Mouse (Mus musculus) mature B cell (primary cell): Measurements from ENCODE around the gene Plppr4.

Experiments used
- in situ Hi-C: fragments of 300-500 bp; cut with MboI; formaldehyde crosslinking; loops from 2 replicates; pipeline ENCODE4 v1.14.3; 2019

Plppr4 gene

DNA sequence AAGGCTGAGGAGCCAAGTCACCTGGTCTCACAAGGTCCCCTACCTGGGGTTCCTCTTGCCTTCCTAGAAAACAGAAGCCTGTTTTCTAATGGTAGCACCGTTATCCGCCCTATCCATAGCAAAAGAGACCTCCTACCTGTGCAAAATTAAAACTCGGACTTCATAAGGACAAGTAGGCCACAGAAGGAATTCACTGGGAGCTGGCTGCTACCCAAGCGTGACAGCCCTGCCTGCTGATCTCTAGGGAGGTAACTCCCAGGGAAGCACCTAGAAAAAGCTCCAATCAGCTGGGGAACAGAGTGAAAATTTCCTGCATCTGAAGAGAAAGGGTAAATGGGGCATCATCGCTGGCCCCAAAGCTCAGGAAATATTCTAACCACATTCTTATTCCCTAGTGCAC is at the start of gene Plppr4:
Gene Plppr4 (minus strand): TSS at position 349 of the 400 bp plus-strand sequence.
- in situ Hi-C loops, result no loop called here

DNA sequence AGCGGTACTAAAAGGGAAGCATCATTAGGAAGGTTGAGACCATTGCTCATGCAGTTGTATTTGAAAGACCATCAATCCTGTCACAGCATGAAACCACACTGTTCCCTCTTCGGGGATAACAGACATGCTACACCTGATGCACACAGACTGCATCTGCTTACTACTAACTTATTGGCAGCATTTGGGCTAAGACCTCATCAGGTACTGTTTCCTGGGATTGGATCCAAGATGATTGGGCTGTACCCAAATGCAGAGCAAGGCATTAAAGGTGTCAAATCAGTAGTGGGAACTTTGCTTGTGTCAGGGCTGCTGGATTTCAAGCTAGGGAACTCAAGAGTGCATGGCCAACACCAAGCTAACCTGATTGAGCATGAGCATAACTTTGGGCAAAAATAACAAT is 45.1 kb upstream of the Plppr4 start:
- in situ Hi-C loops, result no loop called here

DNA sequence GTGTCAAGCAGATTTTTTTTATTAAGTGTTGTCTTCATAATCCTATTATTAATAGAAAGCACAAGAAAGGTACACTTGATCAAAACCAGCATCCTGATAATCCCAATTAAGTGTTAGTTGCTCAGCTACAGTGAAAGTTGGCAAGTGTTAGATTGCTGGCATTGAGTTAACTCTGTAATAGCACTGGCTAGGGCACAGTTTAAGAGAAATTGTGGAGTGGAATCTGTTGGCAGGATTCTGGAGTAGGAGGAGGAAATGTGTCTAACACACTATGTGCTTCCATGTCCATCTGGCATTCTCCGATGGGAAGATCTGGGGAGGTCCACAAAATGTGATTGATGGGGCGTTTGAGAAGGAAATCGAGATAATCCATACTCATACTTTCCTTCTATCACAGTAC is 43.1 kb upstream of the Plppr4 start:
- in situ Hi-C loops, result no loop called here

DNA sequence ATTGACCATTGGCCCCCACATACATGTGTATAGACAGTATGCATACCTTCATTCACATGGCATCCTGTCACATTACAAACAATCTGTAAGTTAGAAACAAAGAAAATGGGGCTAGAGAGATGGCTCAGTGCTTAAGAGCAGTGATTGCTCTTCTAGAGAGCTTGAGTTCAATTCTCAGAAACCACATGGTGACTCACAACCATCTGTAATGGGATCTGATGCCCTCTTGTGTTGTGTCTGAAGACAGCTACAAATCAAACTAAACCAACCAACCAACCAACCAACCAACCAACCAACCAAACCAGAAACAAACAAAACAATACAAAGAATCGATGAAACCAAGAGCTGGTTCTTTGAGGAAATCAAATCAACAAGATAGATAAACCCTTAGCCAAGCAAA is 5.4 kb upstream of the Plppr4 start:
- in situ Hi-C loops, result no loop called here

DNA sequence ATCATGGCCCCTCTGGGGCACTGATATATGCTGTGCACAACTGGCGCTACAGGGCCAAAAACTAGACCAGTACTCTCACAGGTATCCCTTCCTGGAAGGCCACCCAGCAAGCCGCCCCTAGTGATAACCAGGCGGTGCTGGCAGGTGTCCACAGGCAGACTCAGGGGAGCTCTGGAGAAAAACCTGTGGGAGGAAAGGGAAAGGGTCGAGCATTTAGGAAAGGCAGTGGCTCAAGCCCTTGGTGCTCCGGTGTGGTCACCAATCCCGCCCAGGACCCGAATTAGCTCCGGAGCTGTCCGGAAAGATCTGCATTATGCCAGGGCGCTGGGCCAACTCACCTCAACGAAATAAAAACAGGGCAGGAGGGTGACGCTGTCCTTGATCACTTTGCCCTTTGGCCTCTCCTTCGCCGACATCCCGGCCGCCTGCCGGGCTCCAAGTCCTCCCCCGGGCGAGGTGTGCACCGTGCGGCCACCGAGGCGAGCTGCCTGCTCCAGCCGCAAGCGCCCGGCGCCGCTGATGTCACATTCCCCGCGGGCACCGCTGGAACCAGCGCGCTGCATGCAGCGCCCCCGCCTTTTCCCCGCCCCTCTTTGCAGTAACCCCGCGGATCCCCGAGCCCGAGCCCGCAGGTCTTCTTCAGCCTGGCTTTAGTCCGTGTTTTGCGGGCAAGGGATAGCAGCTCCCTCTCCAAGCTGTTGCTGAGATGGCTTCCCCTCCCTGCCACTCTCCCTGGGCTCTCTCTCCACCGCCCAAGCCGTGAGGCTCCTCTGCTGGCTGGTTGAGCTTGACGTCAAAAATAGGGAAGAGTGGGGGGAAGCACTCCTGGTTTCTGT is 772 bp downstream of the Plppr4 start:
- in situ Hi-C loops, result no loop called here

DNA sequence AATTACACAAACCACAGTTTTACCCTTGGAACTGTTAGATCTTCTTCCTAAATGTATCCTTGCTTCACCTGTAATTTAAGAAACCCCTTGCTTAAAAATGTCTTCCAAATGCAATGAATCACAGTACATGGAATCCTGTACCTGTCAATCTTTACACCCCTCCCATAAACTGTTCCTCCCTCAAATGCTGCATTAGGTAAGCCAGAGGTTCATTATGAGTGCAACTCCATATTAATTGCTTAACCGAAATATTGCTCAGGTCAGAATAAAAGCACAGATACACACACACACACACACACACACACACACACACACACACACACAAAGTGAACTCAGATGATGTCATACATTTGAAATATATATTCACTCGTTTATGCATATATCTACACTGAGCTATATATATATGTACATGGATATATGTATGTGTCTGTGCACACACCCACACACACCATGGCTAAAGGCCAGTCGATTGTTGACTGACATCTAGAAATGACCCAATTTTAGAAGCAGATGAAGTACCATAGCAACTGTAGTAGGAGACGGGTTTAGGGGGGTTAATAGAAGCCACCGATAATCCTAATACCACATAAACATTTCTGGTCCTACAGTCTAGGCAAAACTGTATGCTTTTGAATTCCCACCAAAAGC is 1.6 kb downstream of the Plppr4 start:
- in situ Hi-C loops, result no loop called here

DNA sequence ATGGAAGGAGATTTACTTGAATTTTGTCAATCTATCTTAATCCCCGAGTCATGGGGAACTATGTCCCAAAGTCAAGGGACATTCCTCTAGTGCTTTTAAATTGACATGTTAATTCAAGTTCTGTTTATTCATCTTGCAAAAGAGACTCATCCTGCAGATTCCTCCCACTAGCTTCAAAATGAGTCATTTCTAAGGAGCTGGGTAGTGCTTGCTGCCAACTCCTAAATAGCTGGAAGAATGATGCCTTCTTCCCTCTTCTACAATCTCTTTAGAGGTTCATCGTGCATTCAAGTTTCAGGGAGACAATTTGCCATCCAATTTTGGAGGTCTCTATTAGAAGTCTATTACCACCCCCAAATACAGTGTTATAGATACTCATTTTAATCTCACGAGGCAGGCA is 3.3 kb downstream of the Plppr4 start:
- in situ Hi-C loops, result no loop called here

DNA sequence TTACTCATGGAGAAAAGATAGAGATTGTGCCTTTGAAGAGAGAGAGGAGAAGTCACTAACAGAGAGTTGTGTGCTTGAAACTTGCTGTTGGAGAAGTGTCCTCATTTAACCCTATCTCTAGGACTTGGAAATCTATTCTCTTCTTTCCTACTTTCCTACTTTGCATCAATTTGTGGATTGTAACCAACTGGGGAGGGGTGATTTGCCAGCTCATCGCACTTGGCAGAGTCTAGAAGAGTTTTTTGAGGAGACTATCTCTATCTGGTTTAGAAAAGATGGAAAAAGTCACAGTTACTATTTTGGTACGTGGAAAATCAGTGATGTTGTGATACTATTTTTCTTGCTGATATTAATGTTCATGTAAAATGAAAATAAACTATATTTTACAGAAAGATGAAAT is 6.7 kb downstream of the Plppr4 start:
- in situ Hi-C loops, result no loop called here

DNA sequence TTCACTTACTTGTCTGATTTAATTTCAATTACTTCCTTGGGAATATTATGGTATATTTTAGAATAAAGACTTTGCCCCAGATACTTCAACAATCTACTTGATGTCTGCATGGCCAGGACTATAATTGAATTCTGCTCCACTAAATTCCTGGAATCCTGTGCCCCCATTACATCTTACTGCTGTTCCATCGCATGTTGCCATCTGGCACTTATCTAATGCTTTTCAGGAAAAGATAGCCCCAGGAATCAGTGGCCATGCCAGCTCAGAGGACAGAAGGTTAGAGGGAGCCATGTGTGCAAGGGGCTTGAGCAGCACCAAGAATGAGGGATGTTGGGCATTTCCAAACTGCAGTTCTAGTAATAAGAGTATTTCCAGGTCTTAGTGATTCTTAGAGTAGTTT is 14.3 kb downstream of the Plppr4 start:
- in situ Hi-C loops, result no loop called here

DNA sequence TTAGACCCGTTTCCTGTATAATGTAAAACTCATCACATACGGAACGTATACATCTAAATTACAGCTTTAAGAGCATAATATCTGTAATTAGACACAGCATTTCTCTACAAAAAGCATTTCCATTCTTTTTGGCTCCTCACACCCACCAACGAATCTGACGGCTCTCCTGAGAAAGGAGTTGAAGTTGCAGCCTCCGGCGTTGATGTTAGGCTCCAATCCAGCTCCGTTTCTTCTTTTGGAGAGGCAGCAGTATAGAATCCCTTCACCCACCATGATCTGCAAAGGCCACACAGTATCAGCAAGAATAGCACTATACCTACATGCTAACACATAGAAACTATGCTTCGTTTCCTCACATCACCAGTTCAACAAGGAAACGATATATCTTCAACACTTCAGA is 29.2 kb downstream of the Plppr4 start:
- in situ Hi-C loops, result no loop called here

DNA sequence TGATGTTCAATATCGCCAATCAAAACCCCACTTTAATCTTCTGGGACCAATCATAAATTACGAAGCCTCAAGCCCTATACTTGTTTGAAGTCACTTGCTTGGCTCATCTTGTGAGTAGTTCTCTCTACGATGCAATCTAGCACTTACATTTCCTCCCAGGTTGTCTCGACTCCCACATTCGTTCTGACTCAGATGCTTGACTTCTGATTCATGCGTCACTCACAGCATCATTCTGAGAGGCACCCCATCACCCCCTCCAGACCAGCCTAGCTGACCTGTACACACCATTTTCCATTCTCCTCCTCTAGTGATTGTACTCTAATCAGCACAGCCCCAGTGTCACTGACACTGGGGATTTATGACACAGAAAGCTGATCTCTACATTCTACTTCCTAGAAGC is 31.2 kb downstream of the Plppr4 start:
- in situ Hi-C loops, result no loop called here

DNA sequence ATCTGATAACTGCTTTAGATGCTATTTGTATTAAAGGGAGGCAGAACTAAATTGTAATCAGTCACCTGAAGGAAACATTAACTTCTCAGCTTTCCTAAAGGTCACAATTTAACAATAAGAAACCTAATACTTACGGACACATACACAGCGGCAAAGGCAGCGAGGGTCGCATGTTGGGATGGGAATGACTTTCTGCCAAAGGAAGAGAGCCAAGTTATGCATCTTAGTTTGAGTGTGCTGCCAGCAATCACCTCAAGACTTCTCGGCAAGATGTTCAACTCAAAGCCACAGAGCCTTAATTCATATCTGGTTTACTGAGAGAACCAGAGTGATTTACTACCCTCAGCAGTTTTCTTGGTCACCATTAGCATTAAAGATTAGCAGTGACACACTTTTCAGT is 34.1 kb downstream of the Plppr4 start:
- in situ Hi-C loops, result no loop called here

DNA sequence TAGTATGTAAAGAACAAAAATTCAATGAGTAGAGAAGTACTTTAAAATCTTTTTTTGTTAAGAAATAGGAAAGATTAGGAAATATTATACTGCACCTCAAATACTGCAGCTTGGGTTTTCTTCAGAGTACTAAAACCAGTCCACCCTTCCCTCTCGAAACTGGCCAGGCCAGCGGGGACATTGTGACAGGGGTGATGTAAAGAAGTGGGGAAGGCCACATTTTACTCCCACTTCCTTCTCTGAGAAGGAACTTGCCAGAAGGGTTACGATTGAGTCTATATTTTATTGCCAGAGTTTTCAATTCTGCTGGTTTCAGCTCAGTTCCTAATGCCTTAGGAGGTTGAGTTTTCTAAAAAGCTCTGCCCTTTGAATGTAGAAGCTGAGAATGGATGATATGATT is 41.0 kb downstream of the Plppr4 start:
- in situ Hi-C loops, result no loop called here

DNA sequence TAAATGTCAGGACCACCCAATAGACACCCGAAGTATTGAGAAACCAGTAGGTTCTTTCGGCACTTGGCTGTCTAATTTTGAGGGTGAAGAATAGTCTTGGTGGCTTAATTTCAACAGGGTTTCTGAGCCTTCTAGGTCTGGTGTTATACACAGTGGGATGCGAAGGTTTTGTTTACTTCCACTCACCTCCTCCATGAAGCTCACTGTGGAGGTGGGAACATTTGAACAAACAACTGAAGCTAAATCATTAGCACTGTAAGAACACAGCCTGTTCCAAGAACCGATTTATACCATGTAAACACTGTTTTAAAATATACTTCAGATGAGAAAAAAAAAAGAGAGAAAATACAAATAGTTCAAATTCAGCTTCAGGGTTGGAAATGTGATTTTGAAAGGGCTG is 47.3 kb downstream of the Plppr4 start:
- in situ Hi-C loops, result no loop called here

DNA sequence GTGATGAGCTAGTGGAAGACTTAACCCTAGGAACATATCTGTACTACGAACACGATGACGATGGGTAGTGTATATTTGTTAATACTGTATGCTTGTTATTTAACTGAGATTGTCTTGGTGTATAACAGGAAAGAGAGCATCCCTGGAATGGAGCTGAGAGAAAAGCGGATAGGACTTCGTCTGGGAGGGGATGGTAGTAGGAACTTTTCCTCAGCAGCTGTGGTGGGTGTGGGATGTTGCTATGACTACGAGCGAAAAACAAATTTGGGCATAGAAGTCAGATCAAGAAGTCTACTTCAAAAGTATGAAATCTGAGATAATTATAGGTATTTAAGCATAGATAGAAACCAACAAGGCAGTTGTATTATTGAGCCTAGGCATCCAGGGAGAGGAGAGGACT is 48.6 kb downstream of the Plppr4 start:
- in situ Hi-C loops, result no loop called here

DNA sequence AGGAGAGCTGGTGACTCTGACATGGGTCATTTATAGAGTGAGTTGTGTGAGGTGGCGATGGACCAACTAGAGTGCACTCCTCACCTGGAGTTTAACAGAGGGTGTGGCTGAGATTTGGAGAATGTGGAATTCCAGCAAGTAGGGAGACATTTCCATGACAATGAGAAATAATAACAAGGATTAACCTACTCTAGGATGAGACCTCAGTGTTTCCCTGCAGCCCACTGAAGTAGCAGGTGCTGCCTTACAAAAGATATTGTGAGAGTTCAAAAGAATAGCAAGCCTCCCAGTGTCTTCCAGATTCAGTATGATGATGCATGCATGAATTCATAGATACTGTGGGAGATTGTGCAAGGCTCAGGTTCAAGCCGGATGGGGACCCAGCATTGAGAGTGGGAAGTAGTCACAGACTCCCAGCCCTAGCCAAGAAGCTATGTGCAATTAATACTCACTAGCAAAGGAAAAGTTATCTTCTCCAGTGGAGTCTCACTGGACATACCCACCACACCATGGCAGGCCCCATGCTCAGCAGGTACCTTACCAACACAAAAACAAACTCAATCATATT is 49.8 kb downstream of the Plppr4 start:
- in situ Hi-C loops, result no loop called here

DNA sequence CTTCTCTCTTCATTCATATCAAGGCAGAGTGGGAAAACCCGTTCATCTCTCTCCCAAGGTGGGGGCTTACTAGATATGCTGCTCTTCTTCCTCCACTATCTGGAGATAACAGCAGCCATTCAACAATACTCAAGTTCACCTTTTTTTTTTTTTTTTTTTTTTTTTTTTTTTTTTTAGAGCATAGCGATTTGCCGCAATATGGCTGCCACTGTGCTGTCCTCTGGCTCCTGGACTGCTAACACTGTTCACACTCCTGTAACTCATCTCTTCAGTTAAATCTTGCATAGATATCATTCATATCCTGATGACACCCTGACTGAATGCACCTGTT is 51.1 kb downstream of the Plppr4 start:
- in situ Hi-C loops, result no loop called here

DNA sequence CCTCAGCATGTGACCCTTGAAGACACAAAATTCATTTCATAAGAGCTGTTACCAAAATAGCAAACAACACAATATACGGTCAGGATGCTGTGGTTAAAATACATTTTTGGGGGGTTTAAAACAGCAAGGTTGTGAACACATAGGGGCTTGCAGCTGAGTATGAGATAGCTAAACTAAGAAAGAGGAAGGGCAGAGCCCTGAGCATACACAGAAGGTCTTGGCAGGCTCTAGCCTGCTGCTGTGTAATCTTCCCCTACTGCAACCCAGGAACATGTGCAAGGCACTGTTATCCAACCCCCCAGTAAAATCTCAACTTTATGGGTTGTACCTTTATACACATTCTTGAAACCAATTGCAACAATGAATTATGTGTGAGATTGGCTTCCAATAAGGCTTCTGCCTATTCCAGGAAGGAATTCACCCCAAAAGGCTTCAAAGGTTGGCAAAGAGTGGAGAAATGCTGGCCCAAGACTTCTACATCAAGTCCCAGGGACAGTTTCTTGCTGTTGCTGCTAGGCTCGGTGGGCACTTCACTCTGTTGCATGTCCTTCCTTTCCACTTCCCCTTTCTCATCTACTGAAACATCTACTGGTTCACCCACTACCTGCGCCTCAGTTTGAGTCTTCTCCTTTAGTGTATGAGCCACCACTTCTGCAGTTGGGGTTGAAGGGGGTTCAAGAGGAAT is 51.6 kb downstream of the Plppr4 start:
- in situ Hi-C loops, result no loop called here

DNA sequence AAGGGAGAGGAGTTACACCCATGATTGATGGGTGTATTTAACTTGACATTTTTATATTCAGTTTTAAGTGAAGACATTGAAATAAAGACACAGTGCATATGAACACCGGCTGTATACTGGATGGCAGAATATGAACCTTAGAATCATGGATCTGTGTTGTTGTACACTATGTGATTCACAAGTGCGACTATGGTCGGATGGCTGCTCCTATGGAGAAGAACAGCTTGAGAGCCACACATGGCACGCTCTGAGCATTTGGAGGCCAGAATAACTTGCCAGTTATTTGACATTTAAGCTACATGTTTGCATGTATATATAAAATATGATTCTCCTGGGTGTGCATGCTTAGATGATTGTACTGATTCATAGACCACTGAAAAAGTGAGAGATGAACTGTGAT is 53.1 kb downstream of the Plppr4 start:
- in situ Hi-C loops, result no loop called here

DNA sequence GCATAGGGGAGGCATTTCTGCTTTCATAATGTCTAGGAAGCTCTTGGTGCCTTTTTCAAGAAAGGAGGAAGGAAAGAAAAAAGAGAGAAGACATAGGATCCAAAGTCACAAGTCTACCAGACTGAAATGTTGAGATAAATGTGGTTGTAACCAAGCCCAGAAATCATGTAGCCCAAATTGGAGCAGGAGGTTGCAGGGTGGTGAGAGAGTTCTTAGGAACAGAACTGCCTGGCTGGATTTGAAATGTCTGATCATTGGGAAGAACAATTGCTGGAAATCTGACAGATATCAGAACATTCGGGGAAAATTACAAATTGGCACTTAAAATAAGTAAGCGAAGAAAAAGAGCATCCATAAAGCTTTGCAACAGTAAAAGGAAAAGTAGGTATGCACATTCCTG is 56.6 kb downstream of the Plppr4 start:
- in situ Hi-C loops, result no loop called here

DNA sequence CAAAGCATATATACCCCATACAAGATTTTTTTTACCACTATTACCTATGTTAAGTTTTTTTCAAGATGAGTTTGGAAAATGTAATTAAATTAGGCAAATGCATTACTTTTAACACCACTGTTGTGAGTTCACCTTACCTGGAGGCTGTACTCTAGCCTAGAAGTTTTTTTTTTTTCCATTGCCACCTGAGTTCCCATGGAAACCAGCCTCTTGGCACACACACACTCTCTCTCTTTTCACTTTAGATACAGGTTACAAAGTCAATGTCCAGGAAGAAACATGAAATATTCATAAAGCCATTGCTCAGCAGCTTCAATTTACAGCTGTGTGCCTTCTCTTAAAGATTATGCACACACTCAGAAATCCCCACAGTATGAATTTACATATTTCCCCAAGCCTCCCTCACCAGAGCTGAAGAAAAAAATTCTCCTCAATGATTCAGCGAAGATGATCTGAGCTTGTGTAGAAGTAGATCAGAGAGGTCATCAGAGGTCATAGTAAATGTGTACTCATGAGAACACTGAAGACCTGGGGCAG is 59.9 kb downstream of the Plppr4 start:
- in situ Hi-C loops, result no loop called here

DNA sequence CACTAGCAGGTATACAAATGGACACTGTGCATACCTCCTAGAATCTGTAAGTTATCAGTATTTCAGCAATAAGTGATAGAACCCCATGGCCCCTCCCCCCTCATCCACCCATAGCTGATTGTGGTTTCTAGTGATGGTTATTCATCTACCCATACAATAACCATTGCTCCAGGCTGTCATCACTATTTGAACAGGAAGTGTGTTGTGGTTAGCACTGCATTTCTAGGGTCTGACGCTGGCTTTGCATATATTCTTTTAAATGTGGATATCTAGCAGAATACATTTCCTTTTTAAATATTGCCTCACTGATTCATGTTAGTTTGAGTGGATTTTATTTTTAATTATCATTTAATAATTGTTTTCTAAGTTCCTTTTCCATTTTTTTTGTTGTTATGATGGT is 62.9 kb downstream of the Plppr4 start:
- in situ Hi-C loops, result no loop called here
